Mouse (Mus musculus): ENCODE data around the gene Gm20388. TPM values are rescaled to one million over a fixed set of nuclear protein-coding genes. Genes with fewer than 3 reads are reported as not detected.

Gm20388 gene
- polyA plus RNA-seq, 1 experiment: 23.9 TPM

DNA sequence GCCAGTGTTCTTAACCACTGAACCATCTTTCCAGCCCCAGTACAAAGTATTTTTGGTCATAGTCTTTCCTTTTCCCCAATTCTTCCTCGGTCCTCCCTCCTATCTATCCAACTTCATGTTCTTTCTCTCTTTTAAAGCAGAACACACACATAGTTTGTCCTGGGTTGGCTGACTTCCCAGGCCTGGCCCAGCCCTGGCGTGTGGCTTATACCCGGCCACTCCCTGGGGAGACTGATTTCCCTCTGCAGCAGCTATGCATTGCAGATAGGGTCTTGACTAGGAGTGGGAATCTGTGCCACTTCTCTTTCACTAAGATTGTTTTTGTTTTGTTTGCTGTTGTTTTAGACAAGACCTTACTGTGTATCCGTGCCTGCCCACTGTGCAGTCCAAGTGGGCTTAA lies 3160.5 kb downstream of the Gm20388 start:
- Histone ChIP-seq H3K27ac (ENCODE audit: insufficient read depth, low read length) (no peak overlapping the region), H3K4me1 (ENCODE audit: control insufficient read depth, insufficient read depth, low read length) (peaks cover 4% of the 10 kb centered on the region), H3K4me3 (ENCODE audit: insufficient read depth, low read length) (no peak overlapping the region)
- TF ChIP-seq CTCF (IDR thresholded peaks at IDR 0.05; ENCODE audit: extremely low read depth, insufficient read depth, low read length) (no peak), POLR2A (IDR thresholded peaks at IDR 0.05; ENCODE audit: extremely low read depth, insufficient read depth, low read length) (no peak)

DNA sequence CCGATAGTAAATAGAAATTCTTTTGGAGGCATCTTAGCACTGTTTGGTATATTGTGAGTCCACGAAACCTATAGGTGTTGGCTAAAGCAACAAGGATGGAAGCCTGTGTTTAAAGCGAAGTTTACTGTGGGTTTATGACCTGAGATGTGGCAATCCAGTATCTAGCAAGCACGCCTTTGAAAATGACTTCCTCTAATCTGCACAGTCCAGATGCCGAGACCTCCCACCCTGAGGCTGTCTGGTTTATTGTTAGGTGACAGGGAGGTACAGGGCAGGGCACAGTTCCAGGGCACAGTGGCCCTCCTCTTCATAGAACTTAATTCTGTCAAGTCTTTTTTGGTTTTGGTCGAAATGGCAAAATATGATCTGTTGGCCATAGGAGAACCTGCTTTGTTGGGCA lies 3166.6 kb downstream of the Gm20388 start:
- Histone ChIP-seq H3K4me3 (ENCODE audit: insufficient read depth, low read length) (no peak overlapping the region), H3K4me1 (ENCODE audit: control insufficient read depth, insufficient read depth, low read length) (no peaks in the 10 kb centered on the region), H3K27ac (ENCODE audit: insufficient read depth, low read length) (no peak overlapping the region)
- TF ChIP-seq CTCF (IDR thresholded peaks at IDR 0.05; ENCODE audit: extremely low read depth, insufficient read depth, low read length) (no peak), POLR2A (IDR thresholded peaks at IDR 0.05; ENCODE audit: extremely low read depth, insufficient read depth, low read length) (no peak)

GRCm38 (mm10) chr8:123082993-123083392 lies 3172.4 kb downstream of the Gm20388 start:
- TF ChIP-seq CTCF (IDR thresholded peaks at IDR 0.05; ENCODE audit: extremely low read depth, insufficient read depth, low read length) (no peak), POLR2A (IDR thresholded peaks at IDR 0.05; ENCODE audit: extremely low read depth, insufficient read depth, low read length) (no peak)
- H3K4me3 ChIP-seq (ENCODE audit: insufficient read depth, low read length): no peak overlapping the region
- H3K27ac ChIP-seq (ENCODE audit: insufficient read depth, low read length): peak overlapping the region; percentile 43; the same call in 1 of the 2 replicates
- H3K4me1 ChIP-seq (ENCODE audit: control insufficient read depth, insufficient read depth, low read length): no peaks in the 10 kb centered on the region

DNA sequence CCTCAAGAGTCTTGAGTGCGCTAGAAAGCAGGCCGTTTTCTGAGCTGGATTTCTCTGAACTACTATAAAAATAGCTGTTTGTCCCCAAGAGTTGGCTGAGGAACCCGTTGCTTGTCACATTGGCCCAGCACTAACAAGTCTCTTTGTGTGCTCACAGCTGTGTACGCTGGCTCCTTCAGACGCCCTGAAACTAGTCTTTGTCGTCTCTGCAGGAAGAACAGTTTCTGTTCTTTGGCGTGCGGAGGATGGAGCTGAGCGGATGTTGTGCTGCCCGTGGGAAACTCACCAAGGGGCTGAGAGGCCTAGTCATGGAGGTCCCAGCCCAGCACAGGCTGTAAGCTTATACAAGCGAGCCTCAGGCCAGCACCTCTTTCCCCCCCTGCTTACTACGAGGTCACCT lies 3173.0 kb downstream of the Gm20388 start:
- no peak for TF ChIP-seq CTCF (IDR thresholded peaks at IDR 0.05; ENCODE audit: extremely low read depth, insufficient read depth, low read length)
- no peak for TF ChIP-seq POLR2A (IDR thresholded peaks at IDR 0.05; ENCODE audit: extremely low read depth, insufficient read depth, low read length)
- H3K4me1 ChIP-seq (ENCODE audit: control insufficient read depth, insufficient read depth, low read length): no peaks in the 10 kb centered on the region
- peak overlapping the region; percentile 89 for H3K27ac ChIP-seq (ENCODE audit: insufficient read depth, low read length)
- H3K4me3 ChIP-seq (ENCODE audit: insufficient read depth, low read length): no peak overlapping the region

DNA sequence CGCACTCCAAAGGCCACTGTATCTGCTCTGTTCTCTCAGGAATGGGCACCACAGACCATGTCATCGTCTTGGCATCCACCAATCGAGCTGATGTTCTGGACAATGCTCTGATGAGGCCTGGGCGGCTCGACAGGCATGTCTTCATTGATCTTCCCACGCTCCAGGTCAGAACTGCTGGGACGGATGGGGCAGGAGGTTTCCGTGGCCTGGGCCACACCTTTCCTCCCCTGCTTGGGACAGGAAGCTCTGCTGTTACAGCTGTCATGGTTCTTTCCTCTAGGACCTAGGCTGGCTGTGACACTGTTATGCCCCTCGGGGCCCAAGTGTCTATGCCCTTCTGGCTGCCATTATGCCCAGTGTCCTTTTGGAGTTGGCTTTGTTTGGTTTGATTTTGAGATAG lies 3176.6 kb downstream of the Gm20388 start:
- no peaks in the 10 kb centered on the region for H3K4me1 ChIP-seq (ENCODE audit: control insufficient read depth, insufficient read depth, low read length)
- no peak overlapping the region for H3K4me3 ChIP-seq (ENCODE audit: insufficient read depth, low read length)
- H3K27ac ChIP-seq (ENCODE audit: insufficient read depth, low read length): no peak overlapping the region
- TF ChIP-seq CTCF (IDR thresholded peaks at IDR 0.05; ENCODE audit: extremely low read depth, insufficient read depth, low read length) (no peak), POLR2A (IDR thresholded peaks at IDR 0.05; ENCODE audit: extremely low read depth, insufficient read depth, low read length) (no peak)

- no peak overlapping the region for H3K4me3 ChIP-seq (ENCODE audit: insufficient read depth, low read length)
- H3K4me1 ChIP-seq (ENCODE audit: control insufficient read depth, insufficient read depth, low read length): no peaks in the 10 kb centered on the region
- no peak overlapping the region for H3K27ac ChIP-seq (ENCODE audit: insufficient read depth, low read length)
- no peak for TF ChIP-seq POLR2A (IDR thresholded peaks at IDR 0.05; ENCODE audit: extremely low read depth, insufficient read depth, low read length)
- no peak for TF ChIP-seq CTCF (IDR thresholded peaks at IDR 0.05; ENCODE audit: extremely low read depth, insufficient read depth, low read length)
Measured at GRCm38 (mm10) chr8:123097216-123097615, 3186.6 kb downstream of the Gm20388 start.

DNA sequence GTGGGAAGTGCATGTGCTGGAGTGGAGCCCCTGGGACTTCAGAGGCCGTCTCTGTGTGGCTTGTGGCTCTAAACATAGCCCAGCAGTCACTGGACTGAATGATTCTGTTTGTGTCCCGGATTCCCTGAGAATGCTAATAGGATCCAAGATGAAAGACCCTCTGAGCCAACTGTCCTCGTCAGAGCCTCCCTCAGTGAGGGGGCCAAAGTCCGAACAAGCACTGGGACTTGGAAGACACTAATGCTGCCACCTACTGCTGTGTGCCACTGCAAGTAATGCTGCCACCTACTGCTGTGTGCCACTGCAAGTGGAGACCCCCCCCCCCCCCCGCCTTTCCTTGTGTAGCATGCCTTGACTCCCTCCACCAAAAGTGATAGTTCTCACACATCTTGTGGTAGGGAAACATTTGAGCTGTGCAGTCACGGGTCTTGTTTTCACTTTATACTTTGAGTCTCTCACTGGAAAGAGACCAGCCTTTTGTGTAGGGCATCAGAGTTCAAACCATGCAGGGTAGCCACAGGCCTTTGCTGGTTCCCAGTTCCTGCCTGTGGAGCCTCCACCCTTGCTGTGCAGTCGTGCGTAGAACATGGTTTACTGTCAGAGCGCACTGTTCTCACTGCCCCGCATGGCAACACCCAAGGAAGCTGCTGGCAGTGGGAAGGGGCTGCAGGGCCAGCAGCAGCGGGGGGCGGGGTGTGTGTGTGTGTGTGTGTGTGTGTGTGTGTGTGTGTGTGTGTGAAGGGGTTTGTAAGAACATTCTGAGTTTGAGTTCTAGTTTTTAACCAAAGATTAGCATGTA lies 3187.3 kb downstream of the Gm20388 start:
- Histone ChIP-seq H3K4me3 (ENCODE audit: insufficient read depth, low read length) (no peak overlapping the region), H3K4me1 (ENCODE audit: control insufficient read depth, insufficient read depth, low read length) (no peaks in the 10 kb centered on the region), H3K27ac (ENCODE audit: insufficient read depth, low read length) (peak overlapping the region; percentile 28; the same call in 1 of the 2 replicates)
- 0 out of 2 replicates have a peak, but pooled peaks have one; percentile 13 for TF ChIP-seq POLR2A (IDR thresholded peaks at IDR 0.05; ENCODE audit: extremely low read depth, insufficient read depth, low read length)
- TF ChIP-seq CTCF (IDR thresholded peaks at IDR 0.05; ENCODE audit: extremely low read depth, insufficient read depth, low read length): no peak

DNA sequence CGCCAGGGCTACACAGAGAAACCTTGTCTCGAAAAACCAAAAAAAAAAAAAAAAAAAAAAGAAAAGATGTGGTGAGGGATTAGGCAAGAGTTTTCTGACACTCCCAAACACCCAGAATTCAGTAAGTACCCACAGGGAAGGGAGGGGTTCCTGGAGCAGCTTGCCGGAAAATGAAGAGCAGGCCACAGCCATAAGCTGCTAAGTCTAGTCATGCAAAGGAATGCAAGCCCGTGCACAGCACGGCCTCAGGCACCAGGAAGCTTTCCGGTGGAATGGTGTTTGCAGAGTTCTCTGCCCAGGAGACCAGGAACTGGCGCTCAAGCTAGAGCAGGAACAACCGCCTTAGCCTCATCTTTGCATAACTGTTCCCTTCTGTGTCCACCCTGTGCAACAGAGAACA lies 3189.6 kb downstream of the Gm20388 start:
- no peak overlapping the region for H3K27ac ChIP-seq (ENCODE audit: insufficient read depth, low read length)
- H3K4me1 ChIP-seq (ENCODE audit: control insufficient read depth, insufficient read depth, low read length): peaks cover 3% of the 10 kb centered on the region; the same call in 1 of the 2 replicates
- TF ChIP-seq POLR2A (IDR thresholded peaks at IDR 0.05; ENCODE audit: extremely low read depth, insufficient read depth, low read length): no peak
- TF ChIP-seq CTCF (IDR thresholded peaks at IDR 0.05; ENCODE audit: extremely low read depth, insufficient read depth, low read length): no peak
- no peak overlapping the region for H3K4me3 ChIP-seq (ENCODE audit: insufficient read depth, low read length)

DNA sequence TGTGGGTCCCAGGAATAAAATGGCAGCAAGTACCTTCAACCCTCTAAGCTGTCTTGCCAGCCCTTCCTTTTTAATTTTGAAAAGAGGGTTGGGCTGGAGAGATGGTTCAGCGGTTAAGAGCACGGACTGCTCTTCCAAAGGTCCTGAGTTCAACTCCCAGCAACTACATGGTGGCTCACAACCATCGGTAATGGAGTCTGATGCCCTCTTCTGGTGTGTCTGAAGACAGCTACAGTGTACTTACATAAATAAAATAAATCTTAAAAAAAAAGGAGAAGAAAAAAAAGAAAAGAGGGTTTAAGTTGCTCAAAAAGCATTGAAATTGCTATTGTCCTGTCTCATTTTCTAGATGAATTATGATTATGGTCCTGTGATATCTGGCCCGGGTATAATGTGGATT lies 3190.6 kb downstream of the Gm20388 start:
- Histone ChIP-seq H3K4me3 (ENCODE audit: insufficient read depth, low read length) (no peak overlapping the region), H3K27ac (ENCODE audit: insufficient read depth, low read length) (no peak overlapping the region), H3K4me1 (ENCODE audit: control insufficient read depth, insufficient read depth, low read length) (peaks cover 3% of the 10 kb centered on the region; the same call in 1 of the 2 replicates)
- TF ChIP-seq CTCF (IDR thresholded peaks at IDR 0.05; ENCODE audit: extremely low read depth, insufficient read depth, low read length): no peak
- TF ChIP-seq POLR2A (IDR thresholded peaks at IDR 0.05; ENCODE audit: extremely low read depth, insufficient read depth, low read length): no peak

Data from cortical plate, adult 2 months (tissue).